Mouse (Mus musculus): ENCODE results near the gene Tom1l1. TPM values are rescaled to one million over a fixed set of nuclear protein-coding genes. Genes with fewer than 3 reads are reported as not detected.

Tom1l1 gene
- polyA plus RNA-seq, 1 experiment: 91.5 TPM

GRCm38 (mm10) chr11:90678582-90678981 is 9.6 kb downstream of the Tom1l1 start:
- TF ChIP-seq CTCF (IDR thresholded peaks at IDR 0.05; ENCODE audit: low read depth, low read length): no peak
- Histone ChIP-seq H3K27me3 (ENCODE audit: control insufficient read depth, insufficient read depth, low read length, poor library complexity, severe bottlenecking) (no peaks in the 10 kb centered on the region), H3K9me3 (replicated peaks; ENCODE audit: control insufficient read depth, insufficient read depth, low read length, poor library complexity, severe bottlenecking) (no peaks in the 10 kb centered on the region), H3K9ac (ENCODE audit: low read depth, poor library complexity, severe bottlenecking) (no peak overlapping the region), H3K4me1 (ENCODE audit: control insufficient read depth, insufficient read depth, low read length) (peaks cover 1% of the 10 kb centered on the region), H3K4me3 (ENCODE audit: low read depth, low read length) (no peak overlapping the region), H3K27ac (ENCODE audit: insufficient read depth, low read length) (no peak overlapping the region), H3K36me3 (ENCODE audit: control insufficient read depth, insufficient read depth, low read length, poor library complexity, severe bottlenecking) (peaks cover 7% of the 10 kb centered on the region)

- peaks cover 7% of the 10 kb centered on the region for H3K36me3 ChIP-seq (ENCODE audit: control insufficient read depth, insufficient read depth, low read length, poor library complexity, severe bottlenecking)
- H3K9me3 ChIP-seq (replicated peaks; ENCODE audit: control insufficient read depth, insufficient read depth, low read length, poor library complexity, severe bottlenecking): no peaks in the 10 kb centered on the region
- TF ChIP-seq CTCF (IDR thresholded peaks at IDR 0.05; ENCODE audit: low read depth, low read length) (no peak), POLR2A (IDR thresholded peaks at IDR 0.05; ENCODE audit: insufficient read depth, low read length) (no peak), EP300 (IDR thresholded peaks at IDR 0.05; ENCODE audit: insufficient read depth, low read depth, low read length) (no peak)
- H3K27me3 ChIP-seq (ENCODE audit: control insufficient read depth, insufficient read depth, low read length, poor library complexity, severe bottlenecking): no peaks in the 10 kb centered on the region
- no peak overlapping the region for H3K9ac ChIP-seq (ENCODE audit: low read depth, poor library complexity, severe bottlenecking)
- no peak overlapping the region for H3K27ac ChIP-seq (ENCODE audit: insufficient read depth, low read length)
- H3K4me1 ChIP-seq (ENCODE audit: control insufficient read depth, insufficient read depth, low read length): peaks cover 1% of the 10 kb centered on the region
- H3K4me3 ChIP-seq (ENCODE audit: low read depth, low read length): no peak overlapping the region
Observed at GRCm38 (mm10) chr11:90677771-90678288, 10.3 kb downstream of the Tom1l1 start.

GRCm38 (mm10) chr11:90677027-90677426 is 11.1 kb downstream of the Tom1l1 start:
- no peak for TF ChIP-seq CTCF (IDR thresholded peaks at IDR 0.05; ENCODE audit: low read depth, low read length)
- H3K9ac ChIP-seq (ENCODE audit: low read depth, poor library complexity, severe bottlenecking): no peak overlapping the region
- H3K36me3 ChIP-seq (ENCODE audit: control insufficient read depth, insufficient read depth, low read length, poor library complexity, severe bottlenecking): peaks cover 3% of the 10 kb centered on the region
- H3K9me3 ChIP-seq (replicated peaks; ENCODE audit: control insufficient read depth, insufficient read depth, low read length, poor library complexity, severe bottlenecking): no peaks in the 10 kb centered on the region
- no peak overlapping the region for H3K4me3 ChIP-seq (ENCODE audit: low read depth, low read length)
- H3K27me3 ChIP-seq (ENCODE audit: control insufficient read depth, insufficient read depth, low read length, poor library complexity, severe bottlenecking): no peaks in the 10 kb centered on the region
- no peak overlapping the region for H3K27ac ChIP-seq (ENCODE audit: insufficient read depth, low read length)
- H3K4me1 ChIP-seq (ENCODE audit: control insufficient read depth, insufficient read depth, low read length): peaks cover 1% of the 10 kb centered on the region

GRCm38 (mm10) chr11:90675479-90676110 is 12.6 kb downstream of the Tom1l1 start:
- H3K27me3 ChIP-seq (ENCODE audit: control insufficient read depth, insufficient read depth, low read length, poor library complexity, severe bottlenecking): no peaks in the 10 kb centered on the region
- H3K27ac ChIP-seq (ENCODE audit: insufficient read depth, low read length): no peak overlapping the region
- H3K36me3 ChIP-seq (ENCODE audit: control insufficient read depth, insufficient read depth, low read length, poor library complexity, severe bottlenecking): peaks cover 5% of the 10 kb centered on the region
- no peak overlapping the region for H3K9ac ChIP-seq (ENCODE audit: low read depth, poor library complexity, severe bottlenecking)
- no peaks in the 10 kb centered on the region for H3K9me3 ChIP-seq (replicated peaks; ENCODE audit: control insufficient read depth, insufficient read depth, low read length, poor library complexity, severe bottlenecking)
- peaks cover under 1% of the 10 kb centered on the region for H3K4me1 ChIP-seq (ENCODE audit: control insufficient read depth, insufficient read depth, low read length)
- H3K4me3 ChIP-seq (ENCODE audit: low read depth, low read length): no peak overlapping the region
- no peak for TF ChIP-seq POLR2A (IDR thresholded peaks at IDR 0.05; ENCODE audit: insufficient read depth, low read length)
- TF ChIP-seq CTCF (IDR thresholded peaks at IDR 0.05; ENCODE audit: low read depth, low read length): no peak
- TF ChIP-seq EP300 (IDR thresholded peaks at IDR 0.05; ENCODE audit: insufficient read depth, low read depth, low read length): no peak

GRCm38 (mm10) chr11:90667325-90667724 is 20.8 kb downstream of the Tom1l1 start:
- TF ChIP-seq EP300 (IDR thresholded peaks at IDR 0.05; ENCODE audit: insufficient read depth, low read depth, low read length): no peak
- Histone ChIP-seq H3K9ac (ENCODE audit: low read depth, poor library complexity, severe bottlenecking) (no peak overlapping the region), H3K27ac (ENCODE audit: insufficient read depth, low read length) (no peak overlapping the region), H3K36me3 (ENCODE audit: control insufficient read depth, insufficient read depth, low read length, poor library complexity, severe bottlenecking) (peaks cover 3% of the 10 kb centered on the region), H3K27me3 (ENCODE audit: control insufficient read depth, insufficient read depth, low read length, poor library complexity, severe bottlenecking) (no peaks in the 10 kb centered on the region), H3K4me1 (ENCODE audit: control insufficient read depth, insufficient read depth, low read length) (no peaks in the 10 kb centered on the region), H3K9me3 (replicated peaks; ENCODE audit: control insufficient read depth, insufficient read depth, low read length, poor library complexity, severe bottlenecking) (no peaks in the 10 kb centered on the region), H3K4me3 (ENCODE audit: low read depth, low read length) (no peak overlapping the region)

GRCm38 (mm10) chr11:90666916-90667315 is 21.2 kb downstream of the Tom1l1 start:
- H3K4me1 ChIP-seq (ENCODE audit: control insufficient read depth, insufficient read depth, low read length): no peaks in the 10 kb centered on the region
- H3K27ac ChIP-seq (ENCODE audit: insufficient read depth, low read length): no peak overlapping the region
- H3K27me3 ChIP-seq (ENCODE audit: control insufficient read depth, insufficient read depth, low read length, poor library complexity, severe bottlenecking): no peaks in the 10 kb centered on the region

More at GRCm38 (mm10) chr11:90666916-90667315, 21.2 kb downstream of the Tom1l1 start:
- no peaks in the 10 kb centered on the region for H3K9me3 ChIP-seq (replicated peaks; ENCODE audit: control insufficient read depth, insufficient read depth, low read length, poor library complexity, severe bottlenecking)
- H3K9ac ChIP-seq (ENCODE audit: low read depth, poor library complexity, severe bottlenecking): no peak overlapping the region
- no peak for TF ChIP-seq EP300 (IDR thresholded peaks at IDR 0.05; ENCODE audit: insufficient read depth, low read depth, low read length)
- TF ChIP-seq CTCF (IDR thresholded peaks at IDR 0.05; ENCODE audit: low read depth, low read length): no peak
- TF ChIP-seq POLR2A (IDR thresholded peaks at IDR 0.05; ENCODE audit: insufficient read depth, low read length): no peak
- H3K36me3 ChIP-seq (ENCODE audit: control insufficient read depth, insufficient read depth, low read length, poor library complexity, severe bottlenecking): peaks cover 3% of the 10 kb centered on the region
- H3K4me3 ChIP-seq (ENCODE audit: low read depth, low read length): no peak overlapping the region

All from ES-Bruce4 (cell line).